Comparison of ENCODE assay signal across 15 mouse cellular contexts in genomic region chr7:142995630-142996338, GRCm38 (mm10). TPM values are rescaled to one million over a fixed set of nuclear protein-coding genes. Genes with fewer than 3 reads are reported as not detected.
DNase-seq lines count a peak whose midpoint lies in the region; ATAC-seq lines count a peak whose summit lies in the region.
"Had no signal": no experiment of that assay in that cellular context is flagged by ENCODE, and none has a peak within 500 bp of the region (broad histone marks: within the 10 kb centered on the region; RNA-seq: fewer than 3 reads in every experiment).

No protein-coding gene starts in this region.

- no peak for DNase-seq in hindbrain, embryonic 10.5 days (ENCODE audit: low spot score)
- DNase-seq in c-Kit-positive CD71-positive TER-119-positive erythroid progenitor cells, embryonic 14.5 days (ENCODE audit: low spot score), result peak; percentile 67
- DNase-seq in layer of hippocampus, adult 9-11 months, result no peak
- no peak for DNase-seq in cerebellum, adult 8-10 months
- no peak for DNase-seq in cerebellum, adult 11-12 months
- DNase-seq: adrenal gland, postnatal 14 days; cerebellum, adult 9-11 months; kidney, adult 2 months; kidney, postnatal 25 days; lung, postnatal 10 days had no signal

- no peaks in the 10 kb centered on the region for H3K4me1 ChIP-seq in hindbrain, embryonic 10.5 days (replicated peaks)
- H3K4me1 ChIP-seq in hindbrain, embryonic 13.5 days (replicated peaks), result no peaks in the 10 kb centered on the region
- H3K4me1 ChIP-seq in intestine, embryonic 15.5 days (replicated peaks), result no peaks in the 10 kb centered on the region
- peaks cover 39% of the 10 kb centered on the region for H3K4me1 ChIP-seq in liver, embryonic 15.5 days (replicated peaks)
- H3K4me1 ChIP-seq: forebrain, embryonic 15.5 days had no signal

- H3K4me3 ChIP-seq in hindbrain, embryonic 10.5 days, result no peak overlapping the region
- no peak overlapping the region for H3K4me3 ChIP-seq in hindbrain, embryonic 13.5 days
- no peak overlapping the region for H3K4me3 ChIP-seq in intestine, embryonic 15.5 days (replicated peaks)
- peak overlapping the region; percentile 28 for H3K4me3 ChIP-seq in liver, embryonic 15.5 days (replicated peaks)
- H3K4me3 ChIP-seq: forebrain, embryonic 15.5 days had no signal

- no peak overlapping the region for H3K9ac ChIP-seq in hindbrain, embryonic 13.5 days
- H3K9ac ChIP-seq in intestine, embryonic 15.5 days, result no peak overlapping the region
- H3K9ac ChIP-seq in liver, embryonic 15.5 days, result peak overlapping the region; percentile 55
- H3K9ac ChIP-seq: forebrain, embryonic 15.5 days; hindbrain, embryonic 14.5 days had no signal

- H3K27me3 ChIP-seq in hindbrain, embryonic 10.5 days (ENCODE audit: insufficient read depth, poor library complexity, severe bottlenecking), result no peaks in the 10 kb centered on the region
- H3K27me3 ChIP-seq in hindbrain, embryonic 13.5 days, result 0 out of 2 replicates have a peak, but pooled peaks cover 3% of the 10 kb centered on the region
- no peaks in the 10 kb centered on the region for H3K27me3 ChIP-seq in intestine, embryonic 15.5 days (replicated peaks)
- H3K27me3 ChIP-seq in liver, embryonic 15.5 days, result peaks cover 14% of the 10 kb centered on the region
- H3K27me3 ChIP-seq: forebrain, embryonic 15.5 days had no signal

- H3K36me3 ChIP-seq in hindbrain, embryonic 10.5 days, result no peaks in the 10 kb centered on the region
- no peaks in the 10 kb centered on the region for H3K36me3 ChIP-seq in hindbrain, embryonic 13.5 days
- no peaks in the 10 kb centered on the region for H3K36me3 ChIP-seq in intestine, embryonic 15.5 days
- H3K36me3 ChIP-seq in liver, embryonic 15.5 days (replicated peaks), result no peaks in the 10 kb centered on the region
- H3K36me3 ChIP-seq: forebrain, embryonic 15.5 days had no signal

- no peak for ATAC-seq in hindbrain, embryonic 13.5 days (ENCODE audit: low FRiP score)
- peak; percentile 62; the same call in 1 of the 2 replicates for ATAC-seq in intestine, embryonic 15.5 days
- ATAC-seq in liver, embryonic 15.5 days (ENCODE audit: insufficient read depth), result peak; percentile 99
- ATAC-seq: forebrain, embryonic 15.5 days had no signal

- peak overlapping the region; percentile 29; the same call in 1 of the 2 replicates for H3K27ac ChIP-seq in hindbrain, embryonic 10.5 days
- H3K27ac ChIP-seq in hindbrain, embryonic 13.5 days, result no peak overlapping the region
- H3K27ac ChIP-seq in intestine, embryonic 15.5 days, result no peak overlapping the region
- peak overlapping the region; percentile 88 for H3K27ac ChIP-seq in liver, embryonic 15.5 days (replicated peaks)
- H3K27ac ChIP-seq: forebrain, embryonic 15.5 days; hindbrain, embryonic 14.5 days had no signal

- no peaks in the 10 kb centered on the region for H3K9me3 ChIP-seq in hindbrain, embryonic 10.5 days
- H3K9me3 ChIP-seq in hindbrain, embryonic 13.5 days, result no peaks in the 10 kb centered on the region
- no peaks in the 10 kb centered on the region for H3K9me3 ChIP-seq in intestine, embryonic 15.5 days
- no peaks in the 10 kb centered on the region for H3K9me3 ChIP-seq in liver, embryonic 15.5 days (replicated peaks)
- H3K9me3 ChIP-seq: forebrain, embryonic 15.5 days had no signal

- no peak overlapping the region for H3K4me2 ChIP-seq in hindbrain, embryonic 13.5 days
- no peak overlapping the region for H3K4me2 ChIP-seq in intestine, embryonic 15.5 days (replicated peaks)
- H3K4me2 ChIP-seq in liver, embryonic 15.5 days, result peak overlapping the region; percentile 66
- H3K4me2 ChIP-seq: forebrain, embryonic 15.5 days; hindbrain, embryonic 14.5 days had no signal

- 63% methylated on average over 3 of the region's 3 CpGs for WGBS in hindbrain, embryonic 10.5 days
- WGBS in hindbrain, embryonic 13.5 days, result 66% methylated on average over 3 of the region's 3 CpGs
- WGBS in intestine, embryonic 15.5 days, result 66% methylated on average over 3 of the region's 3 CpGs
- WGBS in liver, embryonic 15.5 days (ENCODE audit: insufficient replicate concordance), result 47% methylated on average over 3 of the region's 3 CpGs

RNA-seq across cellular contexts. Expression of gene Tspan32, which starts 9.1 kb away (rescaled TPM):
- 5.2 and 6.1 TPM in 2 replicates for polyA plus RNA-seq in hindbrain, embryonic 10.5 days (2016; fragmentation: Nextera tagmentation; extraction: Ambion mirVana)
- 0.65 and 1.2 TPM in 2 replicates for polyA plus RNA-seq in hindbrain, embryonic 13.5 days (2015; fragmentation: Nextera tagmentation; extraction: Ambion mirVana)
- 2.2 and 2.8 TPM in 2 replicates for polyA plus RNA-seq in intestine, embryonic 15.5 days (2015; fragmentation: Nextera tagmentation; extraction: Ambion mirVana)
- 80.3 and 82.2 TPM in 2 replicates for polyA plus RNA-seq in liver, embryonic 15.5 days (2015; fragmentation: Nextera tagmentation; extraction: Ambion mirVana)

RNA-seq across cellular contexts. Expression of gene Ascl2, which starts 26.7 kb away (rescaled TPM):
- 0.46 and 0.78 TPM in 2 replicates for polyA plus RNA-seq in hindbrain, embryonic 10.5 days (2016; fragmentation: Nextera tagmentation; extraction: Ambion mirVana)
- 0.44 and 0.48 TPM in 2 replicates for polyA plus RNA-seq in hindbrain, embryonic 13.5 days (2015; fragmentation: Nextera tagmentation; extraction: Ambion mirVana)
- 12.2 and 12.6 TPM in 2 replicates for polyA plus RNA-seq in intestine, embryonic 15.5 days (2015; fragmentation: Nextera tagmentation; extraction: Ambion mirVana)
- polyA plus RNA-seq in liver, embryonic 15.5 days (2015; fragmentation: Nextera tagmentation; extraction: Ambion mirVana), result 0.25 and 0.44 TPM in 2 replicates

RNA-seq across cellular contexts. Expression of gene Cd81, which starts 56.8 kb away (rescaled TPM):
- polyA plus RNA-seq in hindbrain, embryonic 10.5 days (2016; fragmentation: Nextera tagmentation; extraction: Ambion mirVana), result 238 and 265 TPM in 2 replicates
- polyA plus RNA-seq in hindbrain, embryonic 13.5 days (2015; fragmentation: Nextera tagmentation; extraction: Ambion mirVana), result 322 and 332 TPM in 2 replicates
- 411 and 413 TPM in 2 replicates for polyA plus RNA-seq in intestine, embryonic 15.5 days (2015; fragmentation: Nextera tagmentation; extraction: Ambion mirVana)
- polyA plus RNA-seq in liver, embryonic 15.5 days (2015; fragmentation: Nextera tagmentation; extraction: Ambion mirVana), result 132 and 141 TPM in 2 replicates

Comparison
In these comparisons a context has a peak if more than half of its experiments do, and no peak if none do; other contexts are left out.
1. H3K27ac ChIP-seq: peak in hindbrain, embryonic 10.5 days (single experiment) and liver, embryonic 15.5 days (single experiment); none in hindbrain, embryonic 13.5 days (single experiment) and intestine, embryonic 15.5 days (single experiment).
2. RNA of gene Tspan32, which starts 9.1 kb away (polyA plus RNA-seq): 80.3 to 82.2 TPM in liver, embryonic 15.5 days; 5.2 to 6.1 TPM in hindbrain, embryonic 10.5 days, 2.2 to 2.8 TPM in intestine, embryonic 15.5 days and 0.65 to 1.2 TPM in hindbrain, embryonic 13.5 days; every median in the first group is over 10 times any median in the second.